Mouse (Mus musculus) ovary, postnatal 14 days (tissue): ENCODE data around the gene Chrnb1.

Source experiments
- DNase-seq: peaks from one replicate; pipeline ENCODE4 v3.0.0; 2022; ENCODE audit warnings: low spot score

Gene Chrnb1

DNA sequence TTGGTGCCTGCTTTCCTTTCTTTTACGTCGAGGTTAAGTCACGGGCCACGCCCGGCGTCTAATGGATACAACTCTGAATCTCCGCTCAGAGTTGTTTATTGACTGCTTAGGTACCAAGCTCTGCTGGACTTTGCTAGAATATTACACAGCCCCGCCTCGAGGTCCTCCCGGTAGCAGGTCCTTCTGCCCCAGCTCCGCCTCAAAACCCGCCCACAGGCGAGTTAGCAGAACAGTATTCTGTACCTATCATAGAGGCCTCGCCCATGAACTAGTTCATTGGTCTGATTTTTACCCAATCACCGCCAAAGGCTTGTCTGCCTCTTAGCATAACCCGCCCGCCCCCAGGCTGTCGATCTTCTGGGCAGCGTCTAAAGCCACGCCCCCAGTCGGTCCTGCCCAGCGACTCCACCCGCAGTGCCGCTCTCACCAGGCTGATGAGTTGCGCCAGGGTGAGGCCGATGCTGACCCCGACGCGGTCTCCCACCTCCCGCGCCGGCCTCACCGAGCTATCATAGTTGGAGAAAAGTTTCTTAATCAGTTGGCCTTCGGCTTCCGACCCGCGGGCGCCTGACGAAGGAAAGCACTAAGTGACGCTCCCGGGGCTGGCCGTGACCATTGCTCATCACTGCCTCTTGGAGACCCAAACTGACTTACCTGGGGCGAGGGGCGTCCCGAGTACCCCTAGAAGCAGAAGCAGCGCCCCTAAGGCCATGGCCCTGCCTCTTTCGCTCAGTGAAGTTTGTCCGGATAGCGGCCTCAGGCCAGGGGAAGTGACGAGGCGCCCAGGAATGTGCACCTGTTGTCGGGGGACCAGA lies at the start of gene Chrnb1:
Gene Chrnb1 (minus strand): TSS at position 776 of the 815 bp plus-strand sequence.
- DNase-seq = peak; percentile 84

- no peak for DNase-seq
These were observed 43.0 kb upstream of the Chrnb1 start for GRCm38 (mm10) chr11:69838714-69839104.

DNA sequence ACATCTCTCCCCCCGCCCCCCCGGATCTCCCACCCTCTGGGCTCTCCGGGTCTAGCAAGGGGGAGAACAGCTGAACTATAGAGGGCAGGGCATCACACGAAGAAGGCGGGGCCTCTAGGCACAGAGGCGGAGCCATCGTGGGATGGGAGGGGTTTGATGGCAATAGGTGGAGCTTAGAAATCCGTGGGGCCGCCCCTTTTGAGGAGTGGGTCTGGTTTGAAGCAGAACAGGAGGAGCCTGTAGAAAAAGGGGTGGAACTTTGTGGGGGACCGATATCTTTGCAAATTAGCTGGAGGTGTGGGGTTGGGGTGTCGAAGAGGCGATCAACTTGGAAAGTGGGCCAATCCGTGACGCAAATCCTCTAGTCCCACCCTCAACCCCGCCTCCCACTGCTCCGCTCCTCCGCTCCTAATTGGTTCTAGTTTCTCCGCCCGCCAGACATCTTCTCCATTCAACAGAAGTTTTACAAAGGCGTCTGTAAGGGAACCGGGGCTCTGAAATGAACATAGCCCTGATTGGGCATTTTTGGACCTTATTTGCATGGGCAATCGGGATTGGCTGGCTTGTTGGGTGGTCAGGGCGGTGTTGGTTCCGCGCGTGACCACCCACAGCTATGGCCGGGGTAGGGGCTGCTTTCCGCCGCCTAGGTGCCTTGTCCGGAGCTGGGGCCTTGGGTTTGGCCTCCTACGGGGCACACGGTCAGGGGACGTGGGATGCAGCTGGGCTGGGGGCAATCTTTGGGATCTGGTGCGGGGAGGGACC lies 42.4 kb upstream of the Chrnb1 start, which contains the start of gene Tmem256:
Gene Tmem256 (plus strand): TSS at position 563 of the 762 bp plus-strand sequence.
- DNase-seq = peak; percentile 93

GRCm38 (mm10) chr11:69837604-69837951 lies 41.8 kb upstream of the Chrnb1 start, which contains the start of gene Nlgn2:
TSS of gene Nlgn2 (minus strand) at chr11:69837784.
- DNase-seq = no peak

- DNase-seq = no peak
These were observed 41.2 kb upstream of the Chrnb1 start for GRCm38 (mm10) chr11:69836703-69837576.

DNA sequence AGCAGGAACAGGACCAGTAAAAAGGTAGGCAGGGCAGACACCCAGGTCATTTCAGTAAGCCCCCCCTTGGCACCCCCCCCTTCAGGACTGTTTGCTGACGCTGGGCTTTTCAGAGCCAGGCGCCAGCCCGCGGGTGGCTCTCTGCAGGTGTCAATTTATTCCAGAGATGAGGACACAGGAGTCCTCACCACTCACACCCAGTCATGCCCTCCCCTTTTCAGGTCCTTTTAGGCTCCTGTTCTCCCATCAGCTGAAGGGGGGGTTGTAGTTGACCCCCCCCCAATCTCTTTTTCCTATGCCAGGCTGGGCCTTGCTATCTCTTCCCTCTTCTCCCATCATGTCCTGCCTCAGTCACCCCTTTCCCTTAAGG lies 40.2 kb upstream of the Chrnb1 start:
- DNase-seq = no peak

GRCm38 (mm10) chr11:69835326-69835965 lies 39.7 kb upstream of the Chrnb1 start:
- no peak for DNase-seq

GRCm38 (mm10) chr11:69834001-69834549 lies 38.3 kb upstream of the Chrnb1 start:
- DNase-seq = no peak

GRCm38 (mm10) chr11:69833554-69833953 lies 37.8 kb upstream of the Chrnb1 start:
- DNase-seq = no peak

DNA sequence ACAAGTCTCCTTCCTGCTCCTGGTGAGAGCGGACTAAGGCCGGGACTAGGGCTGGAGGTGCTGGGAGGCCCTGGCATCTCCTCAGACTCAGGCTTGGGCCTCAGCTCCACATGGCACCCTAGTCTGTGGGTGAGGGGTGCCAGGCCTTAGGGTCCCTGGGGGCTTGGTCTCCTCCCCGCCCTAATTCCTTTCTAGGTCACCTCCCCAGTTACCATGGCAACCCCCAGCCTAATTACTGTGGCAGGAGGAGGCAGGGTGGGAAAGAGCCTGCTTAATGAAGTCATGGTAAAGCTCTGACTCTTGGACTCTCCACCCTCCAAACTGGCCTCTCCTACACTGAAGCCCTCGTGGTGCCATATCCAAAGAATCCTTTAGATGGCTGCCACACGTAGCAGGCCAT lies 33.1 kb upstream of the Chrnb1 start:
- DNase-seq = no peak

DNA sequence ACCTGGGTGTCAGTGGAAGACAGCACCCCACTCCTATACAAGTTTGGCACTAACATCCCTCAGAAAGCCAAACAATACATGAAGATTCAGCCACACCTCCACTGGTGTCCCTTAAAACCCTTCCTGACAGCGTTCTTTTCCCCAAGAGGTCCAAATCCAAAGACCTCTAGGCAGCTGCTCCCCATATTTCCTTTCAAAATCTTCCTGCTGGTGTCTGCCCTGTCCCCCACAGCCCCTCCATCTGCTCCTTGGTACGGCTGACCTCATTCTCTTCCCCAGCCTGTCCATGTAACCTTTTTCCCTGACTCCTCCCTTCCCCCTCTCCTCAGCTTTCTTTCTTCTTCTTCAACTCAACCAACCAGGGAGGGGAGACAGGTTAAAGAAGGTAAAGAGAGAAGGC lies 27.7 kb upstream of the Chrnb1 start:
- DNase-seq = no peak

DNA sequence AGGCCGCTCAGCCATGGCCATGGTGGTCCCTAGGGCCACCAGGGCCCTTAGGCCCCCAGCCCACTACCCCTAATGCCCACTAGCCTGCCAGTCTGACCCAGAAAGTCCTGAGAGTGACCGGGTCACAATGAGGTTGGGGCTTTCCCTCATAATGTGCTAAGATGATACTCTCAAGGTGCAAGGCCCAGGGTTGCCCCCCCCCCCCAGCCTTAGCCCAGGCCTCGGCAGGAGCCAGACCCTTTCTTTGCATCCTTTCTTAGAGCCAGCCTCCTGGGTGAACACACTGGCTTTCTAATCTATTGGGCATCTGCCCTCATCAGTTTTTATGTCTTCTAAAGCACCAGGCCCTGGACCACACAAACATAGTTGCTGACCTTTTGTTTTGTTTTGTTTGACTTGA lies 26.3 kb upstream of the Chrnb1 start, which contains the start of gene Spem1:
Gene Spem1 (minus strand): TSS at position 101 of the 400 bp plus-strand sequence.
- no peak for DNase-seq

- DNase-seq = no peak
These were observed 23.1 kb upstream of the Chrnb1 start for GRCm38 (mm10) chr11:69818871-69819270.

- DNase-seq = no peak
These were observed 22.6 kb upstream of the Chrnb1 start, which contains the start of gene Spem2 for GRCm38 (mm10) chr11:69818365-69818764. TSS of gene Spem2 (minus strand) at chr11:69818465.

DNA sequence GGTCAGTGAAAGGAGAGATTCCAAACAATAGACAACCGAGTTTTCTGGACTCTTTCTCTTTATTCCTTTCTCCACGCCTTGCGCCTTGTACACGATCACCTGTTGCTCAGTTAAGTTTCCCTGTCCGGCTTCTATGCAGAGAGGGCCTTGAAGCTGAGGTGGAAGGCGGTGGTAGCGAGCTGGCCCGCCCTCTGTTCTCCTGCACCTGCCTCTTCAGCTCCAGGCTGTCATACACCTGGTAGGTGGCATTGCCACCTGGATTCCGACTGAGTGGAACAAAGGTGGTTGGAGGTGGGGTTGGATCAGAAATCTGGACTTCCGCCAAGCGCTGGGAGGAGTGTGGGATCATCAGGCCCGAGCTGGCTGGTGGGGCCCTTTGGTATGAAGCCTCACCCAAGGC lies 20.8 kb upstream of the Chrnb1 start:
- no peak for DNase-seq

GRCm38 (mm10) chr11:69815155-69815554 lies 19.4 kb upstream of the Chrnb1 start, which contains the start of gene Gm39566:
TSS of gene Gm39566 (minus strand) at chr11:69815298.
- DNase-seq = no peak

DNA sequence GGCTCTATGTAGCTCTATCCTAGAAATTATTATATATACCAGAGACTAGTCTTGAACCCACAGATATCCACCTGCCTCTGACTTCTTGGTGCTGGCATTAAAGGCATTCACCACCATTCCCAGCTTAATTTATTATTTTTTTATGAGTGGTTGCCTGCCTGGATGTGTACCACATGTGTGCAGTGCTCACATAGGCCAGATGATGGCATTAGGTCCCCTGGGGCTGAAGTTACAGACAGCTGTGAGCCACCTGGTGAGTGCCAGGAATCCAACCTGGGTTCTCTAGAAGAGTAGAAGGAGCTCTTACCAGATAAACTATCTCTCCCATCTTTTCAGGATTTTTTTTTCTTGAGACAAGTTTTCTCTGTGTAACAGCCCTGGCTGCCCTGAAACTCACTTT lies 14.5 kb upstream of the Chrnb1 start:
- no peak for DNase-seq

GRCm38 (mm10) chr11:69807641-69808040 lies 11.9 kb upstream of the Chrnb1 start:
- no peak for DNase-seq

DNA sequence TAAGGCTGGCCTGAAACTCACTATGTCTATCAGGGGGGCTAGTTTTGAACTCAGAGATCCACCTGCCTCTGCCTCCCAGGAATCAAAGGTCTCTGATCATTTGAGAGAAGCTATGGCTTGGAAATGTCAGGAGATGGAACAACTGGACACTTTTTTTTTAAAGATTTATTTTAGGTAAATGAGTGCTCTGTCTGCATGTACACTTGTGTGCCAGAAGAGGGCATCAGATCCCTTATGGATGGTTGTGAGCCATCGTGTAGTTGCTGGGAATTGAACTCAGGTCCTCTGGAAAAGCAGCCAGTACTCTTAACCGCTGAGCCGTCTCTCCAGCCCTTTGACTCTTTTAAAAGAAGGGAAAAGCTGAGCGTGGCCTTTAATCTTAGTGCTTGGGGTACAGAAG lies 10.6 kb upstream of the Chrnb1 start:
- DNase-seq = no peak

DNA sequence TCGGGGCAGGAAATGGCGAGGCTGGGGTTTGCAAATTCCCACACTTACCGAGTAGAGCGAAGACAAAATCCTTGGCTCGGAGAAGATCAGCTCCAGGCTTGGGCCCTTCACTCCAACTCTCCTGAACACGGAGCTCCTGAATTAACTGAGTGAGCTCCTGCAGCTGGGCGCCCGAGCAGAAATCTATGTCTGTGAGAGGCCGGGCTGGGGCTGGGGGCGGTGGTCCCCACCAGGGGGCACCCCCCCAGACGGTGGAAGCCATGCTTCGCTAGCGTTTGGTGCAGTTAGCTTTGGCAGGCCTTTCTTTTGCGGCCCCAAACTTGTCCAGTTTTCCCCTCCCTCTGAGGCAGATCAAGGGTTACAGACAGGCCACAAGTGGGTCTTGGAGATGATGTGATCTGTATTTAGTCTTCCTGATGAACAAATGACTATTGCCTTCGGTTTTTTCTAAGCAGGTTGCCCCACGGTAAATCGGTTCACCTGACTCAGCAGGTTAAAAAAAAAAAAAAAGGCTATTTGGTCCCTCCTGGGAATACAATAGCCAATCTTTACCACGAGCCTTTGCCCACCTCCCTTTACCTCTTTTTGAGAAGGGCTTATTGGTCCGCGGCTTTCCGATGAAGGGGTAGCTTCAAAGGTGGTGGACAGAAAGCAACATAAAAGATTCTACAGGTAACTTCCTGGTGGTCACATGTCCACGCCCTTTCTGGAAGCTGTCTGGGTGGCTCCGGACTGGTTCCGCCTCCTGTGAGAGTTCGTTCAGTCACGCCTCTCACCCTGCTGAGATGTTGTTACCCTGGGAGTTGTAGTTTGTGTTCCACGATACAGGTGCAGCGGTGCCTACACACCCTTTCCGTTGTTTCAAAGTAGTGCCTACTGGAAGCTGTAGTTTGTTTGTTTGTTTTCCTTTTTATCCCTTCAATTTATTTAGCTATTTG lies 9.5 kb upstream of the Chrnb1 start, which contains the start of gene Tmem102:
Gene Tmem102 (minus strand): TSS at position 653 of the 938 bp plus-strand sequence.
- DNase-seq = peak; percentile 30
